Mouse (Mus musculus) ES-Bruce4 (cell line): ENCODE results near the gene Zfp36.

Source experiments
- CTCF ChIP-seq: IDR thresholded peaks from one replicate; pipeline ENCODE4 v1.8.1; 2011; ENCODE audit warnings: low read depth, low read length
- EP300 ChIP-seq: IDR thresholded peaks from 2 replicates; pipeline ENCODE4 v1.6.1; 2011; ENCODE audit warnings: low read depth, low read length; ENCODE audit not compliant: insufficient read depth
- POLR2A ChIP-seq: IDR thresholded peaks from one replicate; pipeline ENCODE4 v1.8.1; 2011; ENCODE audit warnings: low read length; ENCODE audit not compliant: insufficient read depth

DNA sequence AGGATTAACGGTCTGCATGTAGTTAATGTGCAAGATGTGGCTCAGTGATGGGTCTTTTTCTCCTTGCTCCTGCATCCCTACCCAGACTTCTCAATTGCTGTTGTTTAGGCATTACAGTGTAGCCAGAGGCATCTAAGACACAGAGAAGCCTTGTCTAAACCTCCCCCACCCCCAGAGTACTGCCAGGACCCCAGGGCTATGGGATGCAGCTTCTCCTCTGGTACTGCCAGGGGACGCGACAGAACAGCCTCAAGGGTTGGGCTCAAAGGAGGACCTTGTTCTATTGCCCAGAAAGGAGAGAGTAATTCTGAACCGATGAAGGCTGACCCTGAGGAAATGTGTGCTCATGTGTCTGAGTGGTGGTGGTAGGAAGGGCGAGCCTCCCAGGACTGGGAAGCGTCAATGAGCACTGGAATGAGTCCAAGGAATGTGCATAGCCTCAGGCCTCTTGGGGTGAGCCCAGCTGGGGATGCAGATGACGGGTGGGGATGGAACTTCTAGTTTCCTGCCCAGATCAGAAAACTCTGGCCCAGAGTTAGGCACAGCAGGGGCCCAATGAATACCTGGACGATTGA is 38.1 kb upstream of the Zfp36 start:
- TF ChIP-seq CTCF (no peak), EP300 (peak; percentile 84), POLR2A (no peak)
